Mouse (Mus musculus): ENCODE measurements at regions not wholly inside any gene's neighbourhood (a gene's known extent, or its start where the extent isn't known, plus 50 kb on each side); places are given as distances from the start of the nearest gene placed in this dataset.

DNA sequence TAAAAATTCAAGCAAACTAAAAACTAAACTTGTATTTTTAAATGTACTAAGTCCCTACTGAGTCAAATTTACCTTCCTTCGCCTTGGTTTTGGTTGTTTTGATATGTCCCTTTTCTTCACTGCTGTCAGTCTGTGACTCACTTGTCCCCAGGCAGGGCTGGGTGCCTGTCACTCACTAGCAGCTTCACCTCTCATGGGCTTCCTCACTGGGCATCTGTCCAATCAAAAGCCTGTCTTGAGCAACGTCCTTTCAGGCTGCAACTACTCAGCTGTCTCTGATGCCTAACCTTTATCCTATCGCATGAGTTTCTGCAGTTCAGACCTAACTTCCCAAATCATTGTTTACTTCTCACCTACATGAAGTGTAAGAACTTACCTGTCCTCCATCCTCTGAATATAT, 61.2 kb upstream of the Ptchd3 start:
- no peak for DNase-seq (ENCODE audit: low spot score in 2 of 2)

DNA sequence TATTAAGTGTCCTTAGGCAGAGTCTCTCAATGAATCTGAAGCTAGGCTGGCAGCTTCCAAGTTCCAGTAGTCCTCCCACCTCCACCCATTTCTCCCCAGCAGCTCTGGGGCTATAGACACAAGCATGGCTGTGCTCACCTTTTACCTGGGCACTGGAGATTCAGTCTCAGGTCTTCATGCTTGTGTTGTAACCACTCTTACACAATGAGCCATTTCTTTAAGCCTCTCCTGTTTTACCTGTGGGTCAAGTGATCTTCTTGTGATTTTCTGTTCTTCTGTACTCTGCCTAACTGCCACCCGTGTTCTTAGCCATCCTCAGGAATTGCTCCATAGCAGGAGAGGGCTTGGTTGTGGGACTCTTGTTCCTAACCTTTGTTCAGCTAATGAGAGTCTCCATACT, 60.0 kb upstream of the Ptchd3 start:
- DNase-seq (ENCODE audit: low spot score in 2 of 2): no peak

DNA sequence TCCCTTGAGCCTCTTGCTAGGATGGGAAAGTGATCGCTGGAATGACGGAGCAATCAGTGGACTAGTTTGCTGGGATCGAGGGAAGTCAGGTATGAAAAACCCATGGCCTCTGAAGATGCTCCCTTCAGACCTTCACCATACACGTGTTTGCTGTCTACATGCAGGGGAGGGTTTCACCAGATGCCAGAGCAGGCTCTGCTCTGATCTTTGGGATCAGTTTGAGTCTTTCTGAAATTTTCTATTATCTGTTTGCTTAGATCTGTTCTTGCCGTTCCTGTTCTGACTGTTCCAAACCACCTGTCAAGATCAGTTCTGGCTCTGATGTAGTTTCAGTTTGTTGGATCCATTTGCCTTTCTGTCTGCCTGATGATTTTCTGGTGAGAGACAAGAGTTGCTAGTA, 53.1 kb upstream of the Ptchd3 start:
- DNase-seq (ENCODE audit: low spot score in 2 of 2): no peak

DNA sequence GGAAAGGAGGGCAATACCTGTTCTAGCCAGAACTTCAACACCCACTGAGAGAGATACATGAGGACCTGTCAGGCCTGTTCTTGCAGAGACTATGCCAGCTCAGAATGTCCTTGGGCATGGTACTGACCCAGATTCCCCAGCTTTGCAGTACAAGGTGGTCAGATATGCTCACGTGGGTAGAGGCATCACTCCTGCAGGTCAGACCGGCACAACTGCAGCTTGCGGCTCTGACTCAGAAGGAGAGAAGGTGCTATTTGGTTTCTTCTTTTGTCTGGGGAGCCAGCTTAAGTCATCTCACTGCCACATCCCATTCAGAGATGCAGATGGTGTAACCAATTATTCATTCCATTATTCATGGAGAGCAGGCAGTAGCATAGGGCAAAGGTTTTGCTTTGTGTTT, 52.5 kb upstream of the Ptchd3 start:
- peak in 1 of 2 experiments; percentile 43 for DNase-seq (ENCODE audit: low spot score in 2 of 2)
